21 mouse cellular contexts compared by ENCODE assay signal in the genomic region with DNA sequence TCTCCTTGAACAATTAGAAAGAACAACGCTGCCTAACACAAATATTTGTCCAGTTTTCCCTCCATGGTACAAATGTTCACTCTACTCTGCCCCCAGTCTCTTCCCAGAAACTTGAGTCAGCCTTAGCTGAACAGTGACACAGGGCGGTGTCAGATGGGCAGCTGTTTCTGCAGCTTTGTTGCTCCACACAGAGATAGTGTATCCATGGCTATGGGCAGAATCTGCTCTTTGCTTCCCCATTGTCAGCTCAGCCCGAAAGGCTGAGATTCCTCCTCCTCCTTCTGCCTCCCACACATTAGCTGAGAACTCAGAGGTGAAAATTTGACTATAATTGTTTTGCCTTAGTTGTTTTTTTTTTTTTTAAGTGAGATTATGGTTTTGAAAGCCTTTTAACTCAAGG.
DNase-seq lines count a peak whose midpoint lies in the region; ATAC-seq and TF ChIP-seq lines count a peak whose summit lies in the region.
"Had no signal": no experiment of that assay in that cellular context is flagged by ENCODE, and none has a peak within 500 bp of the region (broad histone marks: within the 10 kb centered on the region; RNA-seq: fewer than 3 reads in every experiment).

No protein-coding gene starts in this region.

- no peak for DNase-seq in frontal cortex, postnatal 10 days (ENCODE audit: low spot score in 2 of 2)
- peak; percentile 2 to 9 for DNase-seq in heart, postnatal 10 days
- no peak for DNase-seq in heart, postnatal 4 days
- DNase-seq in layer of hippocampus, adult 2 months (ENCODE audit: low spot score in 2 of 2) = no peak
- no peak for DNase-seq in layer of hippocampus, adult 9-10 months (ENCODE audit: low spot score)
- DNase-seq in heart, postnatal 14 days = peak; percentile 4 to 6
- DNase-seq in cerebellum, adult 9-10 months = no peak
- DNase-seq: adrenal gland, postnatal 10 days; B cell, adult 2 months; cerebellum, adult 11-12 months; cerebellum, adult 9-11 months; cerebellum, postnatal 36 days; gastrocnemius, adult 2 months; gastrocnemius, postnatal 25 days had no signal

- H3K27ac ChIP-seq in layer of hippocampus, adult 2 months = peak overlapping the region; percentile 69
- H3K27ac ChIP-seq: embryonic facial prominence, embryonic 13.5 days; forebrain, embryonic 12.5 days; gastrocnemius, adult 2 months; hindbrain, embryonic 12.5 days had no signal

- no peak overlapping the region for H3K4me3 ChIP-seq in layer of hippocampus, adult 2 months
- H3K4me3 ChIP-seq: embryonic facial prominence, embryonic 13.5 days; forebrain, embryonic 12.5 days; gastrocnemius, adult 2 months; hindbrain, embryonic 12.5 days had no signal

- intact Hi-C loops in heart, postnatal 10 days (cut with DNase I) = no loop called here
- intact Hi-C loops in heart, postnatal 14 days (cut with DNase I) = no loop called here

- TF ChIP-seq CTCF in layer of hippocampus, adult 2 months (conservative IDR thresholded peaks at IDR 0.05) = no peak

- peak; percentile 52 for ATAC-seq in frontal cortex, adult (ENCODE audit: low TSS enrichment)
- ATAC-seq: forebrain, embryonic 16.5 days; hindbrain, embryonic 16.5 days; inflammation-experienced regulatory T-cells, adult 6 months had no signal

Comparison
In these comparisons a context has a peak if more than half of its experiments do, and no peak if none do; other contexts are left out.
1. DNase-seq: peak in heart, postnatal 10 days (2 of 2) and heart, postnatal 14 days (2 of 2); none in frontal cortex, postnatal 10 days (0 of 2), heart, postnatal 4 days (single experiment), layer of hippocampus, adult 2 months (0 of 2), layer of hippocampus, adult 9-10 months (single experiment) and cerebellum, adult 9-10 months (single experiment).